Comparison of ENCODE assay signal across 8 mouse cellular contexts in genomic region chr11:49713336-49714334, GRCm38 (mm10). TPM values are rescaled to one million over a fixed set of nuclear protein-coding genes. Genes with fewer than 3 reads are reported as not detected.
A peak's percentile ranks its signal among the peaks of the same experiment; 100 is the strongest.
DNase-seq lines count a peak whose midpoint lies in the region; ATAC-seq and TF ChIP-seq lines count a peak whose summit lies in the region.

No protein-coding gene starts in this region.

- peak overlapping the region; percentile 79 for H3K27ac ChIP-seq in intestine, embryonic 15.5 days
- peak overlapping the region; percentile 69 for H3K27ac ChIP-seq in liver, postnatal 0 days (ENCODE audit: low read depth)
- peak overlapping the region; percentile 81 for H3K27ac ChIP-seq in neural tube, embryonic 15.5 days (replicated peaks)

- H3K27me3 ChIP-seq in intestine, embryonic 15.5 days (replicated peaks) = no peaks in the 10 kb centered on the region
- no peaks in the 10 kb centered on the region for H3K27me3 ChIP-seq in liver, postnatal 0 days (ENCODE audit: insufficient read depth, low read length)
- H3K27me3 ChIP-seq in neural tube, embryonic 15.5 days (replicated peaks) = no peaks in the 10 kb centered on the region

- peak; percentile 65 for ATAC-seq in intestine, embryonic 15.5 days
- ATAC-seq in liver, postnatal 0 days = peak; percentile 35
- peak; percentile 12; the same call in 1 of the 2 replicates for ATAC-seq in neural tube, embryonic 15.5 days (ENCODE audit: low FRiP score)

- no peaks in the 10 kb centered on the region for H3K36me3 ChIP-seq in intestine, embryonic 15.5 days
- H3K36me3 ChIP-seq in liver, postnatal 0 days (replicated peaks; ENCODE audit: insufficient read depth, low read length) = no peaks in the 10 kb centered on the region
- no peaks in the 10 kb centered on the region for H3K36me3 ChIP-seq in neural tube, embryonic 15.5 days

- TF ChIP-seq CTCF in liver, postnatal 0 days (IDR thresholded peaks at IDR 0.05; ENCODE audit: low read depth) = no peak

- H3K4me2 ChIP-seq in intestine, embryonic 15.5 days (replicated peaks) = peak overlapping the region; percentile 64
- peak overlapping the region; percentile 87 for H3K4me2 ChIP-seq in liver, postnatal 0 days (ENCODE audit: low read depth, low read length)
- H3K4me2 ChIP-seq in neural tube, embryonic 15.5 days = peak overlapping the region; percentile 73

- intact Hi-C loops in left cerebral cortex, postnatal 4 days (cut with DNase I) = no loop called here

- peak overlapping the region; percentile 88 for H3K4me3 ChIP-seq in intestine, embryonic 15.5 days (replicated peaks)
- peak overlapping the region; percentile 85 for H3K4me3 ChIP-seq in liver, postnatal 0 days (ENCODE audit: low read depth, low read length)
- H3K4me3 ChIP-seq in neural tube, embryonic 15.5 days (replicated peaks) = peak overlapping the region; percentile 96

- no peak for TF ChIP-seq EP300 in liver, postnatal 0 days (IDR thresholded peaks at IDR 0.05; ENCODE audit: low read depth)

- peak overlapping the region; percentile 45 for H3K9ac ChIP-seq in intestine, embryonic 15.5 days
- H3K9ac ChIP-seq in liver, postnatal 0 days (replicated peaks) = peak overlapping the region; percentile 59
- peak overlapping the region; percentile 47 for H3K9ac ChIP-seq in neural tube, embryonic 15.5 days (replicated peaks)

- no peaks in the 10 kb centered on the region for H3K9me3 ChIP-seq in intestine, embryonic 15.5 days
- no peaks in the 10 kb centered on the region for H3K9me3 ChIP-seq in liver, postnatal 0 days (ENCODE audit: low read length)
- no peaks in the 10 kb centered on the region for H3K9me3 ChIP-seq in neural tube, embryonic 15.5 days (replicated peaks)

- peaks cover 22% of the 10 kb centered on the region for H3K4me1 ChIP-seq in intestine, embryonic 15.5 days (replicated peaks)
- H3K4me1 ChIP-seq in liver, postnatal 0 days (ENCODE audit: insufficient read depth) = peaks cover 25% of the 10 kb centered on the region
- peaks cover 37% of the 10 kb centered on the region for H3K4me1 ChIP-seq in neural tube, embryonic 15.5 days

- 30% methylated on average over 20 of the region's 20 CpGs for WGBS in intestine, embryonic 15.5 days
- 35% methylated on average over 20 of the region's 20 CpGs for WGBS in liver, postnatal 0 days (ENCODE audit: insufficient replicate concordance)
- 30% methylated on average over 20 of the region's 20 CpGs for WGBS in neural tube, embryonic 15.5 days

- peak; percentile 19 for DNase-seq in layer of hippocampus, adult 9-11 months
- DNase-seq in layer of hippocampus, adult 11-12 months (ENCODE audit: low spot score) = no peak
- peak; percentile 62 for DNase-seq in cerebellum, adult 9-10 months
- peak; percentile 59 for DNase-seq in gonadal fat pad, adult 2 months (ENCODE audit: low read depth)
- peak; percentile 34 for DNase-seq in liver, postnatal 0 days
- DNase-seq in left cerebral cortex, postnatal 4 days = no peak

RNA-seq across cellular contexts. Expression of gene Cnot6, which starts 1.1 kb away (rescaled TPM):
- 13.6 and 17.0 TPM in 2 replicates for polyA plus RNA-seq in gonadal fat pad, adult 2 months (2012; rRNA removed)
- polyA plus RNA-seq in intestine, embryonic 15.5 days (2015; fragmentation: Nextera tagmentation; extraction: Ambion mirVana) = 42.3 and 47.5 TPM in 2 replicates
- 16.9 and 18.1 TPM in 2 replicates for polyA plus RNA-seq in liver, postnatal 0 days (2015; fragmentation: Nextera tagmentation; extraction: Ambion mirVana)
- 31.2 and 34.6 TPM in 2 replicates for polyA plus RNA-seq in neural tube, embryonic 15.5 days (2015; fragmentation: Nextera tagmentation; extraction: Ambion mirVana)
- 10 to 100 TPM; 86.2 to 89.2 TPM for total RNA-seq in left cerebral cortex, postnatal 4 days (2021)

RNA-seq across cellular contexts. Expression of gene Scgb3a1, which starts 50.2 kb away (rescaled TPM):
- not detected in 2 replicates for polyA plus RNA-seq in gonadal fat pad, adult 2 months (2012; rRNA removed)
- polyA plus RNA-seq in intestine, embryonic 15.5 days (2015; fragmentation: Nextera tagmentation; extraction: Ambion mirVana) = not detected in 2 replicates
- polyA plus RNA-seq in liver, postnatal 0 days (2015; fragmentation: Nextera tagmentation; extraction: Ambion mirVana) = 0.25 and 0.33 TPM in 2 replicates
- polyA plus RNA-seq in neural tube, embryonic 15.5 days (2015; fragmentation: Nextera tagmentation; extraction: Ambion mirVana) = not detected in 2 replicates
- total RNA-seq in left cerebral cortex, postnatal 4 days (2021) = not detected

Comparison
In these comparisons a context has a peak if more than half of its experiments do, and no peak if none do; other contexts are left out.
1. DNase-seq: peak in layer of hippocampus, adult 9-11 months (single experiment), cerebellum, adult 9-10 months (single experiment), gonadal fat pad, adult 2 months (single experiment) and liver, postnatal 0 days (single experiment); none in layer of hippocampus, adult 11-12 months (single experiment) and left cerebral cortex, postnatal 4 days (single experiment).
2. ATAC-seq: peak in every context shown above with its lines; median percentile 65 in intestine, embryonic 15.5 days; 35 in liver, postnatal 0 days; 12 in neural tube, embryonic 15.5 days.
3. Peak in every context shown above with its lines, with median percentiles within 50 percentile points of each other: H3K27ac ChIP-seq, H3K4me2 ChIP-seq, H3K4me3 ChIP-seq and H3K9ac ChIP-seq.